Mouse (Mus musculus): ENCODE results near the gene Fndc5. TPM values are rescaled to one million over a fixed set of nuclear protein-coding genes. Genes with fewer than 3 reads are reported as not detected.

The Fndc5 gene
- polyA plus RNA-seq, 1 experiment, result 7.4 TPM

GRCm38 (mm10) chr4:129151276-129151811 lies 14.5 kb downstream of the Fndc5 start:
- no peak for DNase-seq (ENCODE audit: low read depth)
- TF ChIP-seq POLR2A (IDR thresholded peaks at IDR 0.05; ENCODE audit: borderline replicate concordance, extremely low read depth, insufficient read depth, insufficient read length, poor library complexity, severe bottlenecking) (no peak), CTCF (IDR thresholded peaks at IDR 0.05; ENCODE audit: borderline replicate concordance, extremely low read depth, insufficient read depth, insufficient read length) (no peak)

- DNase-seq (ENCODE audit: low read depth), result no peak
- TF ChIP-seq POLR2A (IDR thresholded peaks at IDR 0.05; ENCODE audit: borderline replicate concordance, extremely low read depth, insufficient read depth, insufficient read length, poor library complexity, severe bottlenecking) (no peak), CTCF (IDR thresholded peaks at IDR 0.05; ENCODE audit: borderline replicate concordance, extremely low read depth, insufficient read depth, insufficient read length) (no peak)
Measured at GRCm38 (mm10) chr4:129157541-129157940, 20.7 kb downstream of the Fndc5 start.

- TF ChIP-seq POLR2A (IDR thresholded peaks at IDR 0.05; ENCODE audit: borderline replicate concordance, extremely low read depth, insufficient read depth, insufficient read length, poor library complexity, severe bottlenecking) (no peak), CTCF (IDR thresholded peaks at IDR 0.05; ENCODE audit: borderline replicate concordance, extremely low read depth, insufficient read depth, insufficient read length) (no peak)
Measured at GRCm38 (mm10) chr4:129158549-129158948, 21.8 kb downstream of the Fndc5 start.

DNA sequence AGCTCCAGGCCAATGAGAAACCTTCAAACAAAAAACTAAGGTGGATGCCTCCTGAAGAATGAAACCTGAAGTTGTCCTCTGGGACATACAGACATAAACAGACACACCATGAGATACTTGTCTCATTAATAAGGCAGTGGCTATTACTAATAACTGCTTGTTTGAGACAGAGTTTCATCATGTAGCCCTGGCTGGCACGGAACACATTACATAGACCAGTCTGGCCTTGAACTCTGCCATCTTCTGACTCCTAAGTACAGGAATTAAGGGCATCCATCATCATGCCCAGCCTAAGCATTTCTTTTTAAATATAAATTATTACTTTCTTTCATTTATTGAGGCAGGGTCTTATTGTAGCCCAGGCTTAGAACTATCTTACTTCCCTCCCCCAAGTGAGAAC lies 24.3 kb downstream of the Fndc5 start:
- no peak for TF ChIP-seq POLR2A (IDR thresholded peaks at IDR 0.05; ENCODE audit: borderline replicate concordance, extremely low read depth, insufficient read depth, insufficient read length, poor library complexity, severe bottlenecking)
- no peak for TF ChIP-seq CTCF (IDR thresholded peaks at IDR 0.05; ENCODE audit: borderline replicate concordance, extremely low read depth, insufficient read depth, insufficient read length)
- no peak for DNase-seq (ENCODE audit: low read depth)

More at GRCm38 (mm10) chr4:129158549-129158948, 21.8 kb downstream of the Fndc5 start:
- no peak for DNase-seq (ENCODE audit: low read depth)

GRCm38 (mm10) chr4:129161581-129162255 lies 24.9 kb downstream of the Fndc5 start:
- TF ChIP-seq CTCF (IDR thresholded peaks at IDR 0.05; ENCODE audit: borderline replicate concordance, extremely low read depth, insufficient read depth, insufficient read length) (no peak), POLR2A (IDR thresholded peaks at IDR 0.05; ENCODE audit: borderline replicate concordance, extremely low read depth, insufficient read depth, insufficient read length, poor library complexity, severe bottlenecking) (no peak)
- no peak for DNase-seq (ENCODE audit: low read depth)

DNA sequence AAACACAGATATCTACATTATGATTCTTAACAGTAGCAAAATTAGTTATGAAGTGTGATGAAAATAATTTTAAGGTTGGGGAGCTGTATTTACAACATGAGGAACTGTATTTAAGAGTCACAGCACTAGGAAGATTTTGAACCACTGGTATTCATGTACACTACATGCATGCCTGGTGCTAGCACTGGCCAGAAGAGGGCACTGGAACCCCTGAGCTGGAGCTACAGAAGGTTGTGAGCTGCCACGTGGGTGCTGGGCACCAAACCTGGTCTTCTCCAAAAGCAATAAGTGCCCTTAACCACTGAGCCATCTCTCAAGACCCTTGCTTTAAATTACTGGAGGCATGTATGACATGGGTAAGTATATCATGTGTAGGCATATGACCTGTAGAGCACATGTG lies 35.7 kb downstream of the Fndc5 start:
- TF ChIP-seq POLR2A (IDR thresholded peaks at IDR 0.05; ENCODE audit: borderline replicate concordance, extremely low read depth, insufficient read depth, insufficient read length, poor library complexity, severe bottlenecking), result no peak
- no peak; the same call in 1 of the 2 replicates for TF ChIP-seq CTCF (IDR thresholded peaks at IDR 0.05; ENCODE audit: borderline replicate concordance, extremely low read depth, insufficient read depth, insufficient read length)

GRCm38 (mm10) chr4:129179560-129179959 lies 42.8 kb downstream of the Fndc5 start:
- DNase-seq (ENCODE audit: low read depth), result peak; percentile 51
- TF ChIP-seq CTCF (IDR thresholded peaks at IDR 0.05; ENCODE audit: borderline replicate concordance, extremely low read depth, insufficient read depth, insufficient read length) (no peak), POLR2A (IDR thresholded peaks at IDR 0.05; ENCODE audit: borderline replicate concordance, extremely low read depth, insufficient read depth, insufficient read length, poor library complexity, severe bottlenecking) (no peak)

More for the DNA sequence above, 35.7 kb downstream of the Fndc5 start:
- no peak for DNase-seq (ENCODE audit: low read depth)

GRCm38 (mm10) chr4:129188041-129188659 lies 51.4 kb downstream of the Fndc5 start:
- no peak for DNase-seq (ENCODE audit: low read depth)
- no peak for TF ChIP-seq POLR2A (IDR thresholded peaks at IDR 0.05; ENCODE audit: borderline replicate concordance, extremely low read depth, insufficient read depth, insufficient read length, poor library complexity, severe bottlenecking)
- no peak for TF ChIP-seq CTCF (IDR thresholded peaks at IDR 0.05; ENCODE audit: borderline replicate concordance, extremely low read depth, insufficient read depth, insufficient read length)

- no peak; the same call in 1 of the 2 replicates for TF ChIP-seq POLR2A (IDR thresholded peaks at IDR 0.05; ENCODE audit: borderline replicate concordance, extremely low read depth, insufficient read depth, insufficient read length, poor library complexity, severe bottlenecking)
- no peak for TF ChIP-seq CTCF (IDR thresholded peaks at IDR 0.05; ENCODE audit: borderline replicate concordance, extremely low read depth, insufficient read depth, insufficient read length)
- peak; percentile 56 for DNase-seq (ENCODE audit: low read depth)
Measured at GRCm38 (mm10) chr4:129188803-129189541, 52.2 kb downstream of the Fndc5 start.

DNA sequence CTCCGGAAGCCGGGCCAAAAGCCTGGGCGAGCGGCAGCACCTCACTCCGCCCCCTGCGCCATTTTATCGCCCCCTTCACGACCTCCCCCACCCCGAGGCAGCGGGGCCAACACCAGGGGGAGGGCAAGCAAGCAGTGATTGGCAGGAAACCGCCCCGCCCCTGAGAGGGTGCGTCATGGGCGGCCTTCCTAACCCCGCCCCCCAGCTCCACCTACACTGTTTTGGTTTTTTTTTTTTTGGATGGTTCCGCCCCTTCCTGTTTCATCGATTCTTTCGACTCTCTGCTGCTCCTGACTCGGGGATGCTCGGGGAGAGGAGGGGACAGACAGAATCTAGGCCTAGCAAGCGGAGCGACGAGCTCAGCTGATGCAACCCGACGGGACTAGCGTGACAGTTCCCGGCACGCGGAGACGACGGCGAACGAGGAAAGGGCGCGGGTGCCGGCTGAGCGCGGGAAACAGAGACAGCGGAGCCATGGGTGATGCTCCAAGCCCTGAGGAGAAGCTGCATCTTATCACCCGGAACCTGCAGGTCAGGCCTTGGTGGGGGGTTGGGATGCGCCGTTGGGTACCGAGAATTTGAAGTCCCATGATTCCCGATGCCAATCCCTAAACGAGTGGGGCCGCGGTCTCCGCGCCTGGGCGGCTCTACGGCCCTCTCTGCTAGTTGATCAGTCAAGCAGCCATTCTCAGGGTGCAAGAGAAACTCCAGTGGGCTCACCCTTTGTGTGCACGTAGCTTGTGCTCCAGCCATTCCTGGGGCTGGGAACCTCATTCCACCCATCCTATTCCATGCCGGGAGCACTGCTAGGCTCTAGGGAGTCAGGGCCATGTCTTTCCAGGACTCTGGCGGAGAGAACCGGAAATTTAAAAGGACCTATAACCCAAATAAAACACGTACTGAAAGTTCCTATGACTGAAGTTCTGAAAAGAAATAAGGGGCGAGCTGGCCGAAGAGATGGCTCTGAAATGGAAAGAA lies 53.0 kb downstream of the Fndc5 start, which contains the start of the genes S100pbp and Yars:
Gene S100pbp, minus strand, starts transcription at position 186 of the 978 bp plus-strand sequence.
Gene Yars, plus strand, starts transcription at position 219 of the 978 bp plus-strand sequence.
- peak; percentile 99 for DNase-seq (ENCODE audit: low read depth)
- peak; percentile 36; the same call in 1 of the 2 replicates for TF ChIP-seq POLR2A (IDR thresholded peaks at IDR 0.05; ENCODE audit: borderline replicate concordance, extremely low read depth, insufficient read depth, insufficient read length, poor library complexity, severe bottlenecking)
- no peak for TF ChIP-seq CTCF (IDR thresholded peaks at IDR 0.05; ENCODE audit: borderline replicate concordance, extremely low read depth, insufficient read depth, insufficient read length)
